Mouse (Mus musculus) liver, adult 2 months (tissue): ENCODE results near the gene Gm12394. TPM values are rescaled to one million over a fixed set of nuclear protein-coding genes. Genes with fewer than 3 reads are reported as not detected.
A peak's percentile ranks its signal among the peaks of the same experiment; 100 is the strongest.
"Not testable (repeated sequence)": the region's sequence is repeated elsewhere in the genome, so short reads cannot be mapped to it uniquely, and the experiment has no call there.

Experiments
- DNase-seq: peaks from one replicate; pipeline ENCODE4 v3.0.0-alpha.2; 2011; ENCODE audit warnings: low read depth, low spot score; ENCODE audit errors: extremely low read depth
- H3K27ac ChIP-seq: fragments of 200-500 bp; replicated peaks from 2 replicates; pipeline ENCODE4 v1.5.1; 2012; ENCODE audit warnings: low read depth, mild to moderate bottlenecking, control low read depth, inconsistent platforms, low read length; ENCODE audit not compliant: insufficient read depth
- H3K27me3 ChIP-seq: fragments of 200-500 bp; 2 replicates; pipeline ENCODE4 v1.6.1; 2012; ENCODE audit warnings: mild to moderate bottlenecking, moderate library complexity, low read length, inconsistent platforms; ENCODE audit not compliant: control insufficient read depth, insufficient read depth
- H3K36me3 ChIP-seq: fragments of 200-500 bp; 2 replicates; pipeline ENCODE4 v1.6.1; 2012; ENCODE audit warnings: low read length, inconsistent platforms; ENCODE audit not compliant: control insufficient read depth, insufficient read depth
- H3K4me1 ChIP-seq: fragments of 200-500 bp; 2 replicates; pipeline ENCODE4 v1.6.1; 2011; ENCODE audit warnings: low read length; ENCODE audit not compliant: control insufficient read depth, insufficient read depth
- H3K4me3 ChIP-seq: fragments of 200-500 bp; 2 replicates; pipeline ENCODE4 v1.5.1; 2011; ENCODE audit warnings: low read depth, mild to moderate bottlenecking, control low read depth, low read length, moderate library complexity; ENCODE audit not compliant: insufficient read depth
- H3K79me2 ChIP-seq: fragments of 200-500 bp; 2 replicates; pipeline ENCODE4 v1.6.1; 2012; ENCODE audit warnings: inconsistent platforms, mild to moderate bottlenecking, low read length, moderate library complexity; ENCODE audit not compliant: control insufficient read depth, insufficient read depth
- H3K9ac ChIP-seq: fragments of 200-500 bp; 2 replicates; pipeline ENCODE4 v1.6.1; 2012; ENCODE audit warnings: low read depth, mild to moderate bottlenecking, control low read depth, inconsistent platforms, low read length
- CTCF ChIP-seq: fragments of 200-500 bp; IDR thresholded peaks from 2 replicates; pipeline ENCODE4 v1.5.1; 2011; ENCODE audit warnings: low read depth, low read length, control low read depth
- POLR2A ChIP-seq: fragments of 200-500 bp; IDR thresholded peaks from 2 replicates; pipeline ENCODE4 v1.6.1; 2011; ENCODE audit warnings: low read length, control low read depth; ENCODE audit not compliant: insufficient read depth; ENCODE audit errors: extremely low read depth
- WGBS: fragments of 180-500 bp; shearing (Covaris S2); methylation state at CpG from one replicate; pipeline ENCODE4 v1.1.7; 2018; 5-methylcytosine and 5-hydroxymethylcytosine counted together
- polyA plus RNA-seq: library from polyadenylated mRNA; depleted of rRNA; stranded (reverse); fragments of >200 nt; gene quantifications from 2 replicates; pipeline ENCODE4 v1.2.3, GENCODE M21; 2012; rRNA removed
- total RNA-seq: library from RNA; depleted of rRNA; stranded (reverse); fragments of >200 nt; gene quantifications from 2 replicates; pipeline ENCODE4 v1.2.3, GENCODE M21; 2014; rRNA removed

Gm12394 gene
- total RNA-seq (not detected in 2 replicates), polyA plus RNA-seq (not detected in 2 replicates)

DNA sequence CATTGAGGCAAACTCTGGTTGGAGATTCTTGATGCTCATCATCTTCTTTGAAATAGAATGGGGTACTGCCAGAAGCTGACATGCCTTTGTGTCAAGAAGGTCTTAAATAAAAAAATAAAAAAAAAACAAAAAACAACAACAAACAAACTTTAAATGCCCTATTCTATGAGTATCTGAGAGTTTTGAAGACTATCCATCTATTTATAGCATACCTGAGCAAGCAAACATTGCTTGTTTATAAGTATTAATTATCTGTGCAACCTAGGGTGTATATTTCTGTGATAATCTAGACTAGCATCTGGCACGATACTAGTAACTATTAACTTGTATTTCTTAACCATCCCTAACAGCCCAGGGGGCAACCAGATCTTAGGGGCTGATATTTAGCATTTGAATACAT is at the start of gene Gm12394:
TSS of gene Gm12394 (minus strand) at position 101 of the 400 bp plus-strand sequence.
- not testable (repeated sequence) for H3K4me1 ChIP-seq, H3K79me2 ChIP-seq, H3K9ac ChIP-seq, H3K27me3 ChIP-seq, DNase-seq, H3K4me3 ChIP-seq, H3K27ac ChIP-seq, H3K36me3 ChIP-seq
- WGBS = 78% methylated on average over 1 of the region's 1 CpGs

DNA sequence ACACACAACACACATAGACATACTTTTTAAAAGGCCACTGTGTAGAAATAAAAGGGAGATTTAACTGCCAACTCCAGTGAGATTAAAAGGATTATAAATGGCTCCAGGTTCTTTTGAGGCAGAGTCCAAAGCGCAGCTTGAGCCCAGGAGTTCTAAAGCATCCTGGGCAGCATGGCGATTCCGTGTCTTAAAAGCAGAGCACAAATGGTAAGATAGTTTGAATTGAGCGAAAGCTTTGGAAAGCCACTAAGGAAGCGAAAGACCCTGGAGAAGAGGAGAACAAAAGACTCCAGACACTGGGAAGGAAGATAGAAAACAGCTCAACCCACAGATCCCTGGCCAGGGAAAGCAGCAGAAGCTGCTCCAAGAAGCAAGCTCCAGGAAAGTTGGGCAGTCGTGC is 48.4 kb upstream of the Gm12394 start:
- H3K27ac ChIP-seq = no peak overlapping the region
- no peak overlapping the region for H3K4me3 ChIP-seq
- 88% methylated on average over 6 of the region's 6 CpGs for WGBS
- no peak for DNase-seq
- no peak overlapping the region for H3K9ac ChIP-seq
- H3K79me2 ChIP-seq = no peaks in the 10 kb centered on the region
- no peaks in the 10 kb centered on the region for H3K4me1 ChIP-seq
- TF ChIP-seq CTCF (no peak), POLR2A (no peak)
- 0 out of 2 replicates have a peak, but pooled peaks cover 4% of the 10 kb centered on the region for H3K27me3 ChIP-seq
- H3K36me3 ChIP-seq = no peaks in the 10 kb centered on the region

DNA sequence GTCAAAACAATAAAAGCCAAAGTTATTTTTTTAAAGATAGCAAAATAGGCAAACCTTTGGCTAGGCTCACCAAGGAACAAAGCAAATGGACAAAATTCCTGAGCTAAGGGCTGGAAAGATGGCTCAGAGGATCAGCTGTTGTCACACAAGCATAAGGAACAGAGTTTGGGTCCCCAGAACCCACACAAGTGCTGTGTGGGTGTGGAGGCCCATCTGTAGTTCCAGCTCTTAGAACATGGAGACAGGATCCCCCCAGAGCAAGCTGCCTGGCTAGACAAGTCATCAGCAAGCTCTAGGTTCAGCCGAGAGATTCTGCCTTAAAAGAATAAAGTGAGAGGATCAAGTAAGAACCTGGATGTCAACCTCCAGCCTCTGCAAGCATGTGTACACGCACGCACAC is 48.0 kb upstream of the Gm12394 start:
- H3K9ac ChIP-seq = no peak overlapping the region
- H3K4me1 ChIP-seq = no peaks in the 10 kb centered on the region
- H3K4me3 ChIP-seq = no peak overlapping the region
- 0 out of 2 replicates have a peak, but pooled peaks cover 4% of the 10 kb centered on the region for H3K27me3 ChIP-seq
- no peak overlapping the region for H3K27ac ChIP-seq
- DNase-seq = no peak
- H3K36me3 ChIP-seq = no peaks in the 10 kb centered on the region
- no peaks in the 10 kb centered on the region for H3K79me2 ChIP-seq
- 95% methylated on average over 3 of the region's 3 CpGs for WGBS
- no peak for TF ChIP-seq CTCF
- no peak for TF ChIP-seq POLR2A

GRCm38 (mm10) chr4:42903942-42904341 is 47.4 kb upstream of the Gm12394 start:
- no peak for DNase-seq
- Histone ChIP-seq H3K27ac (no peak overlapping the region), H3K4me1 (no peaks in the 10 kb centered on the region), H3K36me3 (no peaks in the 10 kb centered on the region), H3K27me3 (0 out of 2 replicates have a peak, but pooled peaks cover 4% of the 10 kb centered on the region), H3K4me3 (no peak overlapping the region), H3K9ac (no peak overlapping the region), H3K79me2 (no peaks in the 10 kb centered on the region)
- no peak for TF ChIP-seq CTCF
- TF ChIP-seq POLR2A = no peak
- WGBS = 24% methylated on average over 1 of the region's 1 CpGs

DNA sequence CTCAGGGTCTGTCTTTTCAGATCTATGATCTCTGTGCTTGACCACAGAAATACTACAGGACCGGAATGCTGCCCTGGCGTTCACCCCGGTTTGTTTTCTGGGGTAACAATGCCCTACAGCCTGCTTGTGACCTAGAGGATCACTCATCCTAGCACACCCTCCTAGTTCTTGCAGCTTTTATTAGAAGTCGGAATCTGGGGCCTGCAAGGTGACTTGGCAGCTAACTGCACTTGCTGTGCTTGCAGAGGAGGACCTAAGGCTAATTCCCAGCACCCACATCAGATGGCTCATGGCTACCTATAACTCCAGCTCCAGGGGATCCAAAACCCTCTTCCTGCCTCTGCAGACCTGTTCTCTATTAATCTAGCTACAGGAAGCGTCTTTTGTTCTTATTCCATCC is 46.2 kb upstream of the Gm12394 start:
- Histone ChIP-seq H3K4me3 (no peak overlapping the region), H3K36me3 (no peaks in the 10 kb centered on the region), H3K9ac (no peak overlapping the region), H3K79me2 (no peaks in the 10 kb centered on the region), H3K27me3 (0 out of 2 replicates have a peak, but pooled peaks cover 4% of the 10 kb centered on the region), H3K4me1 (no peaks in the 10 kb centered on the region), H3K27ac (no peak overlapping the region)
- 86% methylated on average over 5 of the region's 5 CpGs for WGBS
- TF ChIP-seq CTCF (no peak), POLR2A (no peak)
- DNase-seq = no peak

- no peak for TF ChIP-seq POLR2A
- TF ChIP-seq CTCF = peak; percentile 63
- no peak for DNase-seq
Observed at GRCm38 (mm10) chr4:42902174-42902573, 45.6 kb upstream of the Gm12394 start.

More at GRCm38 (mm10) chr4:42902174-42902573, 45.6 kb upstream of the Gm12394 start:
- WGBS = 42% methylated on average over 9 of the region's 9 CpGs
- Histone ChIP-seq H3K27ac (no peak overlapping the region), H3K79me2 (no peaks in the 10 kb centered on the region), H3K36me3 (no peaks in the 10 kb centered on the region), H3K4me1 (no peaks in the 10 kb centered on the region), H3K9ac (no peak overlapping the region), H3K27me3 (0 out of 2 replicates have a peak, but pooled peaks cover 4% of the 10 kb centered on the region), H3K4me3 (no peak overlapping the region)
